Mouse (Mus musculus) ES-E14 (cell line): ENCODE measurements around the gene Sdad1.

ENCODE experiments used
- CHD2 ChIP-seq: IDR thresholded peaks from 2 replicates; pipeline ENCODE4 v1.6.1; 2014; ENCODE audit warnings: mild to moderate bottlenecking, low read depth, low read length, inconsistent platforms
- ZC3H11A ChIP-seq: IDR thresholded peaks from 2 replicates; pipeline ENCODE4 v1.6.1; 2012; ENCODE audit warnings: low read depth, mild to moderate bottlenecking, inconsistent platforms, low read length, borderline replicate concordance

DNA sequence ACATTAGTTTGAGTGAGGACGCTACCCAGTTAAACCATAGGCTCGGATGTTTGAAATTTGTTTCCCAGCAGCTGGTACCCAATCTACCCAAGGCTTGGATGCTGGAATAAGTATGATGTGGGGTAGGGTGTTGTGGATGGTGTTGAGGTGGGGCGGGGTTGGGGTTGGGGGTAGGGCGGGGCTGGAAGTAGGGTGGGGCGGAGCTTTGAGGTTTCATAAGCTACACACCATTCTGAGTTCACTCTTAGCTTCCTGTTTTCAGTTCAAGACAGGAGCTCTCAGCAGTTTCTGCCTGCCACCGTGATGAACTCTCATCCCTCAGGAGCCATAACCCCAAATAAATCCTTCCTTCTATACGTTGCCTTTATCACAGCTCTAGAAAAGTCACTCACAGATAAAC, 7.8 kb upstream of the Sdad1 start:
- TF ChIP-seq ZC3H11A (no peak), CHD2 (no peak)
